Mouse (Mus musculus): ENCODE results near the gene Fastkd5.

DNA sequence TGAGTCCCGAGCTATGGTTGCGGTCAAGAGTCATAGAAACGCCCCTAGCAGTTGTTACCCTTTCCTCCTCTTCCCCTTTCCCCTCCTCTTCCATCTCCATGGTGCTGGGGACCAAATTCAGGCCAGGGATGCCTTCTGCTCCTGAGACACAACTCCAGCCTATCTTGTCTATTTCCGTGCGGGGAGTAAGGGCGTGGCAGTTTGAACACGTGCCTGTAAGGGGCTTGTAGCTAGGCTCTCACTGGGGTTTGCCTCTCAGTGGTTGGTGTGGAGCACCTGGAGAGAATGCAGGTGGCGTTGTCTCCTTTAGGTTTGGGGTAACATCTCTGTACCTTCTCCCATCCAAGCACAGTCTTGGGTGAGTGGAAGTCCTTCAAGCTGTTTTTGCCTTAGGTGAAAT lies 50.0 kb downstream of the Fastkd5 start:
- TF ChIP-seq CTCF (IDR thresholded peaks at IDR 0.05; ENCODE audit: extremely low read depth, insufficient read depth, insufficient read length, insufficient replicate concordance), result no peak
- TF ChIP-seq POLR2A (IDR thresholded peaks at IDR 0.05; ENCODE audit: low read depth, low read length), result no peak

Measured in spleen, adult 2 months (tissue).